Mouse (Mus musculus) kidney, postnatal 0 days (tissue): ENCODE measurements at regions not wholly inside any gene's neighbourhood (a gene's known extent, or its start where the extent isn't known, plus 50 kb on each side); places are given as distances from the start of the nearest gene placed in this dataset.

Source experiments
- ATAC-seq: fragments of 200-750 bp; cut with Nextera tagmentation; replicated peaks from 2 replicates; pipeline ENCODE4 v1.8.0; 2017; ENCODE audit warnings: low read depth, moderate number of reproducible peaks, moderate TSS enrichment, moderate library complexity; ENCODE audit not compliant: low FRiP score
- DNase-seq: peaks from one replicate; pipeline ENCODE4 v3.0.0-alpha.2; 2016; ENCODE audit warnings: low spot score
- H3K27ac ChIP-seq: fragments of 300-500 bp; sonication (generic); 2 replicates; pipeline ENCODE4 v1.5.1; 2014; ENCODE audit warnings: mild to moderate bottlenecking
- H3K27me3 ChIP-seq: fragments of 300-500 bp; sonication (generic); 2 replicates; pipeline ENCODE4 v1.6.1; 2014; ENCODE audit warnings: low read length, mixed read lengths; ENCODE audit not compliant: insufficient read depth
- H3K36me3 ChIP-seq: fragments of 300-500 bp; sonication (generic); 2 replicates; pipeline ENCODE4 v1.6.1; 2014; ENCODE audit warnings: low read length, mixed read lengths; ENCODE audit not compliant: insufficient read depth
- H3K4me1 ChIP-seq: fragments of 300-500 bp; sonication (generic); replicated peaks from 2 replicates; pipeline ENCODE4 v1.6.1; 2014; ENCODE audit warnings: antibody characterized with exemption, low read length, mixed read lengths; ENCODE audit not compliant: insufficient read depth
- H3K4me2 ChIP-seq: fragments of 300-500 bp; sonication (generic); 2 replicates; pipeline ENCODE4 v1.6.1; 2014; ENCODE audit warnings: mild to moderate bottlenecking, low read length, moderate library complexity, mixed read lengths
- H3K4me3 ChIP-seq: fragments of 300-500 bp; sonication (generic); replicated peaks from 2 replicates; pipeline ENCODE4 v1.5.1; 2014; ENCODE audit warnings: low read depth, low read length
- H3K9ac ChIP-seq: fragments of 300-500 bp; sonication (generic); 2 replicates; pipeline ENCODE4 v1.6.1; 2014; ENCODE audit warnings: low read depth, low read length
- H3K9me3 ChIP-seq: fragments of 300-500 bp; sonication (generic); replicated peaks from 2 replicates; pipeline ENCODE4 v1.6.1; 2016; ENCODE audit warnings: low read length, inconsistent platforms, mixed read lengths
- CTCF ChIP-seq: IDR thresholded peaks from 2 replicates; pipeline ENCODE4 v1.5.1; 2016; ENCODE audit warnings: antibody characterized with exemption, low read depth, mild to moderate bottlenecking, moderate library complexity
- WGBS: fragments of 180-500 bp; shearing (Covaris S2); extraction: QIAGEN DNeasy Blood & Tissue Kit; methylation state at CpG from one replicate; pipeline ENCODE4 v1.1.7; 2014; 5-methylcytosine and 5-hydroxymethylcytosine counted together

DNA sequence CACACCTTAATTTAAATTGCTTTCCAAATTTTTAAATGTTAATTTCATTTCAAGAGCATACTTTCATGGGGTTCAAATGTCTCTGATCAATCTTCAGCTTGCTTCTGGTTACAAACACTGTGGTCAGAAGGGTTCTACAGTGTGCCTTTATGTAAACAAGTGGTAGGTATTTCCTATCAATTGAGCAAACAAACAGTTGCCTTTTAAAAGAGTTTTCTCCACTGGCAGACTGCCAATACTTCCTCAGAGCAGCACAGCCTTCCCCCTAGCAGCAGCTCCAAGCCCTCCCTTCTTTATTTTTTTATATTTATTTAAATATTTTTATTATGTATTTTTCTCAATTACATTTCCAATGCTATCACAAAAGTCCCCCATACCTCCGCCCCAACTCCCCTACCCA lies 977.8 kb downstream of the Fstl5 start:
- no peaks in the 10 kb centered on the region for H3K4me1 ChIP-seq
- no peaks in the 10 kb centered on the region for H3K27me3 ChIP-seq
- DNase-seq (peak; percentile 3), ATAC-seq (no peak)
- H3K9ac ChIP-seq, result no peak overlapping the region
- H3K36me3 ChIP-seq, result no peaks in the 10 kb centered on the region
- no peak overlapping the region for H3K4me2 ChIP-seq
- H3K9me3 ChIP-seq, result no peaks in the 10 kb centered on the region
- TF ChIP-seq CTCF, result no peak
- no peak overlapping the region for H3K4me3 ChIP-seq
- WGBS, result 94% methylated on average over 1 of the region's 1 CpGs
- H3K27ac ChIP-seq, result no peak overlapping the region

DNA sequence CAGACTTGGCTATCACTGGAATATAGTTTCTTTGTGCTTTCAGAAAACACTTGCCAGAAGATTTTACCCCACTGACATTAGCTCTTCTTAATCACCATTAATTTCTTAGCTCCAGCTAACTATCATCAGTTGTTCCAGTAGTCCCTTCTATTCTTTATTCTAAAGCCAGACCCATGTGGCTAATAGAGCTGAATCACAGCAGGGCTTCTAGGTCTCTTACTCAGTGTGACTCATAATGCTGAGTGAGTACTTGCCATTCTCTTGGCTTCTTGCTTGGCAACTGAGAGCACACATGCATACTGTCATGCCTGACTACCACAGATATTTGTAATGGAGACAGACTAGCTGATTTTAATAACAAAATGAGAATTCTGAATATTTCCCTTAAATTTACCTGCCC lies 1001.0 kb downstream of the Fstl5 start:
- Histone ChIP-seq H3K27me3 (no peaks in the 10 kb centered on the region), H3K36me3 (no peaks in the 10 kb centered on the region), H3K9me3 (no peaks in the 10 kb centered on the region), H3K4me2 (no peak overlapping the region), H3K4me3 (no peak overlapping the region), H3K27ac (no peak overlapping the region), H3K9ac (no peak overlapping the region), H3K4me1 (no peaks in the 10 kb centered on the region)
- TF ChIP-seq CTCF, result no peak
- ATAC-seq (no peak), DNase-seq (no peak)

DNA sequence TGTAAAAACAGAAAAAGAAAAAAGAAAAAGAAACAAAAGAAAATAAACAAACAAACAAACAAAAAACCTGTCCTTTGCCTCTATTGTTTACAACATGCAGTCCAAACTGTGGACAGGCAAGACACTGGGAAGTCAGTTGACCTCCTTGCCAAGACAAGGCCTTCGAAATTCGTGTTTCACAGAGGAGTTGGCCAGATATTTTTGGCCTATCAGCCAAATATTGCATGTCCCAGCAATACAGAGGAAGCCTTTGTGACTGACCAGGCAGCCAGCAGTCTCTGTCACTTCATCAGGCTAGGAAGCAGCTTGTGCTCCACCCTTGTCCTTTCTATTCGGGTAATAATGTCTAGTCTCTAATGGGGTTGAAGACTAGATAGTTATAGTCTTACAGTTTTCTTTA lies 1017.7 kb downstream of the Fstl5 start:
- WGBS, result 80% methylated on average over 3 of the region's 3 CpGs
- H3K36me3 ChIP-seq, result no peaks in the 10 kb centered on the region
- no peak overlapping the region for H3K27ac ChIP-seq
- H3K4me2 ChIP-seq, result no peak overlapping the region
- no peak overlapping the region for H3K9ac ChIP-seq
- H3K27me3 ChIP-seq, result no peaks in the 10 kb centered on the region
- no peak overlapping the region for H3K4me3 ChIP-seq
- TF ChIP-seq CTCF, result no peak
- ATAC-seq (no peak), DNase-seq (no peak)
- H3K9me3 ChIP-seq, result no peaks in the 10 kb centered on the region
- H3K4me1 ChIP-seq, result no peaks in the 10 kb centered on the region

DNA sequence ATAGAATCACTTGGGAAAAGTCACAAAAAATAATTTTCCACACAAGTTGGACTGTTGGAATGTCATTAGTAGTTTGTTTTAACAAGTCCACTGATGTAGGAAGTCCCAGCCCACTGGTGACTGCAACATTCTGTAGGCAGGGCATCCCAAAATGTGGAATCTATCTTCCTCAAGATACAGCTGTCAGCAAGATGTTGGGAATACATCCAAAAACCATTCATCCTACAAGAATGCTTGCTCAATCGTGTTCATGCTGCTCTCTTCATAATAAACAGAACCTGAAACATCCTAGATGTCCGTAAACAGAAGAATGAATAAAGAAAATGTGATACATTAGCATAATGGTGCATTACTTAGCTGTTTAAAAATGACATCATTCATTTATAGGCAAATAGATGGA lies 1038.9 kb downstream of the Fstl5 start:
- Histone ChIP-seq H3K27ac (no peak overlapping the region), H3K36me3 (no peaks in the 10 kb centered on the region), H3K4me1 (no peaks in the 10 kb centered on the region), H3K4me3 (no peak overlapping the region), H3K9me3 (no peaks in the 10 kb centered on the region), H3K9ac (no peak overlapping the region), H3K27me3 (no peaks in the 10 kb centered on the region), H3K4me2 (no peak overlapping the region)
- DNase-seq (no peak), ATAC-seq (no peak)
- no peak for TF ChIP-seq CTCF
- WGBS, result 53% methylated on average over 2 of the region's 2 CpGs

DNA sequence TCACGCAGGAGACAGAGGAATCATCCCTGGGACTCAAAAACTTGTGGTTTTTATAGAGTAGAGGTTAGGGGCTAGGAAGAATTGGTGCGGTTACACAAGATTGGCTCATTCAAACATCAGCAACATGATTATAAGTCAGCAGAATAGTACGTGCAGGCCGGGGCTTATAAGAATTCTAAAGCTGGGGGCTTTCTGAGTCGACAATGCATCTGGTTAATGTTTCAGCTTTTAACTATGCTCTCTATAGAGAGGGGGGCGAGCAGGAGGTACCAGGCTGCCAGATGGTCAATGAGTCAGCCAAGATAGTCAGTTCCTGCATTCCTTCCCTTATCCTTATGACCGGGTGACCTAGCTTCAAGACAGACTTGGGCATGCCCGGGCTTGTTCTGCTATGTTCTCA lies 1046.5 kb downstream of the Fstl5 start:
- ATAC-seq, result no peak
- Histone ChIP-seq H3K9me3 (no peaks in the 10 kb centered on the region), H3K9ac (no peak overlapping the region), H3K4me2 (no peak overlapping the region), H3K27ac (no peak overlapping the region), H3K36me3 (no peaks in the 10 kb centered on the region), H3K4me3 (no peak overlapping the region), H3K4me1 (no peaks in the 10 kb centered on the region), H3K27me3 (no peaks in the 10 kb centered on the region)
- DNase-seq, result no peak
- 86% methylated on average over 8 of the region's 8 CpGs for WGBS
- no peak for TF ChIP-seq CTCF

DNA sequence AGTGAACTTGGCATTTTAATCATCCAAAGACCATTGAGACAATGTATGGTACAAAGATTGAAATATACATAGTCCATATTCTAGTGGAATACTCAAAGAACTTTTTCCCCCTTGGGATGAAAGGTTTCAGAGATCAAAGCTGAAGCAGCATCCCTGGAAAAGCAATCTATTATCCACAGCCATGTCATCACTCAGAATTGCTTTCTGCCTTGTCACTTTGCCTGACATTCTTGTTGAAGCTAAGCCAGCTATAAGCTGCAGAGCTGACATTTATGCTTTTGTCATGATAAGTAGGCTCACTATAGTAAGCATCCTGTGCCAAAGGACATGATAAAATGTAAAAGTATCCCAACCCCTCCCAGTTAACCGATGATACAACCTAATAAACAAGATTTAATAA lies 1077.6 kb downstream of the Fstl5 start:
- Histone ChIP-seq H3K36me3 (no peaks in the 10 kb centered on the region), H3K9ac (no peak overlapping the region), H3K4me2 (no peak overlapping the region), H3K27ac (no peak overlapping the region), H3K9me3 (no peaks in the 10 kb centered on the region), H3K27me3 (no peaks in the 10 kb centered on the region), H3K4me1 (no peaks in the 10 kb centered on the region), H3K4me3 (no peak overlapping the region)
- no peak for TF ChIP-seq CTCF
- ATAC-seq (no peak), DNase-seq (no peak)
- 60% methylated on average over 1 of the region's 1 CpGs for WGBS

DNA sequence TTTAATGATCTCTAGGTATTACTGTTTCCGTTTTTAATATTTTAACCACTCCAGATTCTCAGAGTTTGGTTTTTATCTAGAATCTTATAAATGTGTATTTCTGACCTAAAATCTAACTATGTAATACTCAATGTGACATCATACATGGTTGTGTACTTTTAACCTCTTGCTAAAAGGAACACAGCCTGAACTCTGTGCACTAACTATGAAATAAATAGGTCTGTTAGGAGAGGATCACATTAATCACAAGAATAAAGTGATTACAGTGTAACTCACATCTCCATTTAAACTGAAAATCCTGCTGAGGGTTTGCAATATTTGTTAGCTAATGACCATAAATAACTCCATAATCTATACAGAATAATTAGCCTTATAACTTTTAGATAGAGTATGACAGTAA lies 1123.8 kb downstream of the Fstl5 start:
- H3K9ac ChIP-seq, result no peak overlapping the region
- H3K27me3 ChIP-seq, result no peaks in the 10 kb centered on the region
- WGBS, result 70% methylated on average over 1 of the region's 1 CpGs
- no peak overlapping the region for H3K4me3 ChIP-seq
- ATAC-seq (no peak), DNase-seq (no peak)
- no peak for TF ChIP-seq CTCF
- no peak overlapping the region for H3K4me2 ChIP-seq
- no peak overlapping the region for H3K27ac ChIP-seq
- H3K4me1 ChIP-seq, result no peaks in the 10 kb centered on the region
- no peaks in the 10 kb centered on the region for H3K36me3 ChIP-seq
- no peaks in the 10 kb centered on the region for H3K9me3 ChIP-seq
